Mouse (Mus musculus) splenic B cell, adult 2 months (primary cell): Measurements from ENCODE around the gene Ahnak.
"Not testable (repeated sequence)": the region's sequence is repeated elsewhere in the genome, so short reads cannot be mapped to it uniquely, and the experiment has no call there.

Experiments
- DNase-seq: peaks from one replicate; pipeline ENCODE4 v3.0.0-alpha.2; 2011; ENCODE audit warnings: low read depth, low spot score
- H3K27me3 ChIP-seq: 2 replicates; pipeline ENCODE4 v1.6.1; 2012; ENCODE audit warnings: mild to moderate bottlenecking, low read length, moderate library complexity, mixed read lengths; ENCODE audit not compliant: control insufficient read depth, poor library complexity, insufficient read depth, severe bottlenecking
- H3K36me3 ChIP-seq: 2 replicates; pipeline ENCODE4 v1.6.1; 2012; ENCODE audit warnings: mild to moderate bottlenecking, low read length, moderate library complexity, mixed read lengths; ENCODE audit not compliant: control insufficient read depth, poor library complexity, insufficient read depth, severe bottlenecking

Ahnak gene

GRCm38 (mm10) chr19:9034480-9034879, 45.4 kb downstream of the Ahnak start:
- no peaks in the 10 kb centered on the region for H3K27me3 ChIP-seq
- H3K36me3 ChIP-seq: no peaks in the 10 kb centered on the region
- DNase-seq: no peak

- DNase-seq: no peak
- no peaks in the 10 kb centered on the region for H3K36me3 ChIP-seq
- no peaks in the 10 kb centered on the region for H3K27me3 ChIP-seq
Observed at GRCm38 (mm10) chr19:9035101-9035500, 46.0 kb downstream of the Ahnak start.

- DNase-seq: peak; percentile 13
- H3K27me3 ChIP-seq: no peaks in the 10 kb centered on the region
Observed at GRCm38 (mm10) chr19:9038136-9038535, 49.1 kb downstream of the Ahnak start.

GRCm38 (mm10) chr19:9039266-9039665, 50.2 kb downstream of the Ahnak start:
- no peak for DNase-seq
- H3K36me3 ChIP-seq: no peaks in the 10 kb centered on the region
- no peaks in the 10 kb centered on the region for H3K27me3 ChIP-seq

More at GRCm38 (mm10) chr19:9038136-9038535, 49.1 kb downstream of the Ahnak start:
- H3K36me3 ChIP-seq: no peaks in the 10 kb centered on the region

- H3K36me3 ChIP-seq: no peaks in the 10 kb centered on the region
- H3K27me3 ChIP-seq: no peaks in the 10 kb centered on the region
- DNase-seq: peak; percentile 24
Observed at GRCm38 (mm10) chr19:9039928-9040327, 50.8 kb downstream of the Ahnak start.

- DNase-seq: no peak
- Histone ChIP-seq H3K36me3 (no peaks in the 10 kb centered on the region), H3K27me3 (no peaks in the 10 kb centered on the region)
Observed at GRCm38 (mm10) chr19:9040649-9041048, 51.6 kb downstream of the Ahnak start.

- peak; percentile 82 for DNase-seq
- Histone ChIP-seq H3K27me3 (no peaks in the 10 kb centered on the region), H3K36me3 (no peaks in the 10 kb centered on the region)
Observed at GRCm38 (mm10) chr19:9041074-9041473, 52.0 kb downstream of the Ahnak start.

GRCm38 (mm10) chr19:9043123-9043522, 54.0 kb downstream of the Ahnak start:
- Histone ChIP-seq H3K27me3 (no peaks in the 10 kb centered on the region), H3K36me3 (no peaks in the 10 kb centered on the region)
- DNase-seq: no peak

- DNase-seq: no peak
- Histone ChIP-seq H3K36me3 (no peaks in the 10 kb centered on the region), H3K27me3 (no peaks in the 10 kb centered on the region)
Observed at GRCm38 (mm10) chr19:9044291-9044690, 55.2 kb downstream of the Ahnak start.

GRCm38 (mm10) chr19:9047207-9047945, 58.3 kb downstream of the Ahnak start:
- Histone ChIP-seq H3K36me3 (no peaks in the 10 kb centered on the region), H3K27me3 (no peaks in the 10 kb centered on the region)
- no peak for DNase-seq

GRCm38 (mm10) chr19:9047946-9048387, 58.9 kb downstream of the Ahnak start:
- DNase-seq: no peak
- Histone ChIP-seq H3K36me3 (no peaks in the 10 kb centered on the region), H3K27me3 (no peaks in the 10 kb centered on the region)

- Histone ChIP-seq H3K36me3 (no peaks in the 10 kb centered on the region), H3K27me3 (no peaks in the 10 kb centered on the region)
- DNase-seq: no peak
Observed at GRCm38 (mm10) chr19:9048981-9049687, 60.0 kb downstream of the Ahnak start.

- Histone ChIP-seq H3K27me3 (no peaks in the 10 kb centered on the region), H3K36me3 (no peaks in the 10 kb centered on the region)
- DNase-seq: no peak
Observed at GRCm38 (mm10) chr19:9050294-9051229, 61.5 kb downstream of the Ahnak start.

- not testable (repeated sequence) for DNase-seq, H3K36me3 ChIP-seq, H3K27me3 ChIP-seq
Observed at GRCm38 (mm10) chr19:9051985-9052384, 62.9 kb downstream of the Ahnak start.
